ENCODE assay signal across 20 mouse cellular contexts in genomic region chr2:59810039-59810438, GRCm38 (mm10).
A peak's percentile ranks its signal among the peaks of the same experiment; 100 is the strongest.
DNase-seq lines count a peak whose midpoint lies in the region; ATAC-seq and TF ChIP-seq lines count a peak whose summit lies in the region.
"Had no signal": no experiment of that assay in that cellular context is flagged by ENCODE, and none has a peak within 500 bp of the region (broad histone marks: within the 10 kb centered on the region; RNA-seq: fewer than 3 reads in every experiment).

No protein-coding gene starts in this region.

- WGBS in heart, adult 2 months: 64% methylated on average over 7 of the region's 7 CpGs
- 75% methylated on average over 7 of the region's 7 CpGs for WGBS in neural tube, embryonic 13.5 days
- WGBS in cerebellum, adult 2 months: 15% methylated on average over 7 of the region's 7 CpGs

- H3K4me3 ChIP-seq in heart, adult 2 months: no peak overlapping the region
- H3K4me3 ChIP-seq in neural tube, embryonic 13.5 days: no peak overlapping the region
- no peak overlapping the region for H3K4me3 ChIP-seq in cerebellum, adult 2 months (replicated peaks; ENCODE audit: insufficient read depth, low read depth, low read length)
- H3K4me3 ChIP-seq: erythroblast, embryonic 14.5 days; heart, embryonic 10.5 days; left cerebral cortex, adult 2 months; limb, embryonic 13.5 days; midbrain, embryonic 10.5 days; stomach, embryonic 15.5 days had no signal

- ATAC-seq in neural tube, embryonic 13.5 days (ENCODE audit: low read depth): no peak
- ATAC-seq: CD4-positive, CD25-positive, alpha-beta regulatory T cell, adult 4 months; forebrain, postnatal 0 days had no signal

- no peaks in the 10 kb centered on the region for H3K9me3 ChIP-seq in neural tube, embryonic 13.5 days
- H3K9me3 ChIP-seq: heart, embryonic 10.5 days; limb, embryonic 13.5 days; midbrain, embryonic 10.5 days; stomach, embryonic 15.5 days had no signal

- H3K4me1 ChIP-seq in heart, adult 2 months (ENCODE audit: control insufficient read depth, insufficient read depth, low read length): peaks cover 15% of the 10 kb centered on the region
- peaks cover 12% of the 10 kb centered on the region for H3K4me1 ChIP-seq in neural tube, embryonic 13.5 days (replicated peaks)
- peaks cover 34% of the 10 kb centered on the region for H3K4me1 ChIP-seq in cerebellum, adult 2 months (ENCODE audit: control insufficient read depth, insufficient read depth, low read length)
- H3K4me1 ChIP-seq: stomach, embryonic 15.5 days had no signal

- TF ChIP-seq CTCF in heart, adult 2 months (IDR thresholded peaks at IDR 0.05): no peak
- TF ChIP-seq CTCF in cerebellum, adult 2 months (IDR thresholded peaks at IDR 0.05; ENCODE audit: borderline replicate concordance, insufficient read depth, low read depth, low read length): no peak

- intact Hi-C loops in heart, adult 2 months (cut with DNase I): loop anchor here (5.0 kb wide), 1 partner anchor 72 kb away; the partner anchor contains the start of gene Wdsub1

- H3K79me2 ChIP-seq in heart, adult 2 months (replicated peaks; ENCODE audit: control insufficient read depth, insufficient read depth, low read length): no peaks in the 10 kb centered on the region

- H3K27ac ChIP-seq in heart, adult 2 months: peak overlapping the region; percentile 54
- H3K27ac ChIP-seq in neural tube, embryonic 13.5 days (replicated peaks): 0 out of 2 replicates have a peak overlapping the region, but pooled peaks have one; percentile 19
- no peak overlapping the region for H3K27ac ChIP-seq in cerebellum, adult 2 months (ENCODE audit: insufficient read depth, low read length)
- H3K27ac ChIP-seq: left cerebral cortex, adult 2 months; limb, embryonic 13.5 days; midbrain, embryonic 10.5 days; stomach, embryonic 15.5 days had no signal

- no peak overlapping the region for H3K9ac ChIP-seq in heart, adult 2 months (ENCODE audit: low read depth, low read length)
- no peak overlapping the region for H3K9ac ChIP-seq in neural tube, embryonic 13.5 days
- H3K9ac ChIP-seq: forebrain, postnatal 0 days; limb, embryonic 13.5 days; stomach, embryonic 15.5 days had no signal

- no peaks in the 10 kb centered on the region for H3K27me3 ChIP-seq in heart, adult 2 months (ENCODE audit: control insufficient read depth, insufficient read depth, low read length)
- H3K27me3 ChIP-seq in neural tube, embryonic 13.5 days: no peaks in the 10 kb centered on the region
- H3K27me3 ChIP-seq in cerebellum, adult 2 months (ENCODE audit: control insufficient read depth, insufficient read depth, low read length): no peaks in the 10 kb centered on the region
- H3K27me3 ChIP-seq: limb, embryonic 13.5 days; stomach, embryonic 15.5 days had no signal

- no peak overlapping the region for H3K4me2 ChIP-seq in neural tube, embryonic 13.5 days
- H3K4me2 ChIP-seq: limb, embryonic 13.5 days; stomach, embryonic 15.5 days had no signal

- H3K36me3 ChIP-seq in heart, adult 2 months (ENCODE audit: control insufficient read depth, insufficient read depth, low read length): peaks cover 4% of the 10 kb centered on the region; the same call in 1 of the 2 replicates
- peaks cover 7% of the 10 kb centered on the region; the same call in 1 of the 2 replicates for H3K36me3 ChIP-seq in neural tube, embryonic 13.5 days

- TF ChIP-seq EP300 in heart, adult 2 months (IDR thresholded peaks at IDR 0.05; ENCODE audit: insufficient read depth, low read depth, low read length): 0 out of 2 replicates have a peak, but pooled peaks have one; percentile 61

- no peak for TF ChIP-seq POLR2A in heart, adult 2 months (IDR thresholded peaks at IDR 0.05; ENCODE audit: insufficient read depth, low read depth, low read length)
- no peak for TF ChIP-seq POLR2A in cerebellum, adult 2 months (IDR thresholded peaks at IDR 0.05; ENCODE audit: borderline replicate concordance, insufficient read depth, low read length)

- DNase-seq in heart, adult 2 months: peak in 1 of 2 experiments; percentile 65
- no peak for DNase-seq in heart, postnatal 4 days
- DNase-seq in neural tube, embryonic 10.5 days (ENCODE audit: extremely low spot score, low spot score): no peak
- DNase-seq in cerebellum, adult 2 months: peak; percentile 55 to 70
- DNase-seq in urinary bladder, adult 18-20 months (ENCODE audit: low spot score in 2 of 2): no peak
- no peak for DNase-seq in T-cell, adult 2 months (ENCODE audit: low spot score)
- DNase-seq: forebrain, postnatal 0 days; gastrocnemius, postnatal 14 days; kidney, adult 11 months; kidney, postnatal 4 days; lung, postnatal 36 days; spleen, adult 18-20 months had no signal

Comparison
In these comparisons a context has a peak if more than half of its experiments do, and no peak if none do; other contexts are left out.
1. DNase-seq: peak in cerebellum, adult 2 months (2 of 2); none in heart, postnatal 4 days (single experiment), neural tube, embryonic 10.5 days (single experiment), urinary bladder, adult 18-20 months (0 of 2) and T-cell, adult 2 months (single experiment).